Mouse (Mus musculus): ENCODE measurements around the gene Unc13a. TPM values are rescaled to one million over a fixed set of nuclear protein-coding genes. Genes with fewer than 3 reads are reported as not detected.
A peak's percentile ranks its signal among the peaks of the same experiment; 100 is the strongest.
"Not testable (repeated sequence)": the region's sequence is repeated elsewhere in the genome, so short reads cannot be mapped to it uniquely, and the experiment has no call there.

Gene Unc13a
- polyA plus RNA-seq, 1 experiment from 2014 or later, result 0.50 TPM

DNA sequence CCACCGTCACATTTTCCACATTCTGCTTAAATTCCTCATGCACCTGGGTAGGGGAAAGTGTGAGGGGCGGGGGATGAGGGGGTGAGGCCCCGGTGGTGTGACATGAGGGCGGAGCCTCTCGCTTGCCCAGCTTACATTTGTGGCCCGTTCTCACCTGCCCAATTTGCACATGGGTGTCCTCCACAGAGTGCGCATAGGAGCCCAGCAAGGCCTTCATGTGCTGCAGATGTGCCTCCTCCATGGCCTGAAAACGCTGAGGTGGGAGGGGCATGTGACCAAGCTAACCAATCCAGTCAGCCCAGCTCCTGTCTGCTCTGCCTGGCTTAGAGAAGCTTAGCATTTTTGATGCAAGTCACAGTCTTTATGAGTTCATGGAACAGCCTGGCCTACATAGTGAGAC, 44.0 kb upstream of the Unc13a start:
- Histone ChIP-seq H3K36me3 (ENCODE audit: insufficient read depth, low read length) (no peaks in the 10 kb centered on the region), H3K27me3 (ENCODE audit: insufficient read depth, low read length) (no peaks in the 10 kb centered on the region), H3K4me3 (replicated peaks; ENCODE audit: low read depth, low read length) (no peak overlapping the region), H3K4me1 (replicated peaks; ENCODE audit: insufficient read depth, low read length) (no peaks in the 10 kb centered on the region), H3K9ac (ENCODE audit: low read depth, low read length) (no peak overlapping the region), H3K4me2 (ENCODE audit: low read length) (no peak overlapping the region), H3K27ac (no peak overlapping the region), H3K9me3 (replicated peaks; ENCODE audit: low read length) (no peaks in the 10 kb centered on the region)
- 43% methylated on average over 8 of the region's 8 CpGs for WGBS
- ATAC-seq (replicated peaks; ENCODE audit: low FRiP score, low read depth) (no peak), DNase-seq (ENCODE audit: low spot score) (no peak)
- no peak for TF ChIP-seq CTCF (IDR thresholded peaks at IDR 0.05; ENCODE audit: low read depth)

DNA sequence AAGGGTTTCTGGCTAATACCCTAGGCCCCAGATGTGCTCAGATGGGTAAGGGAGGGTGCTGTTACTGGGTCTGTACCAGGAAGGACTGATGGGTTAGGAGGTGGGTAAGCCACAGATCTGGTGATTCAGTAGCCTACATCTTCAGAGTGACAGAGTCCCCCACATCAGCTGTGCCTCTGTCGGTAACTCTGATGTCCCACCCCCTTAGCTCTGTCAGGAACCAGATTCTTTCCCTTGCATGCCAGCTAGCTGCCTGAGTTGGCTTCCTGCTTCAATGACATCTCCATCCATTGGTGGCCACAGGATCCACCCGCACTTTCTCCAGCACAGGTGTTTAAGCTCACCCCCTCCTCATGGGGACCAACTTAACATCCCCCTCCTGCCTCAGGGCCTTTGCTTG, 40.0 kb upstream of the Unc13a start:
- Histone ChIP-seq H3K4me2 (ENCODE audit: low read length) (no peak overlapping the region), H3K4me1 (replicated peaks; ENCODE audit: insufficient read depth, low read length) (0 out of 2 replicates have a peak, but pooled peaks cover 4% of the 10 kb centered on the region), H3K36me3 (ENCODE audit: insufficient read depth, low read length) (no peaks in the 10 kb centered on the region), H3K4me3 (replicated peaks; ENCODE audit: low read depth, low read length) (no peak overlapping the region), H3K27ac (no peak overlapping the region), H3K9ac (ENCODE audit: low read depth, low read length) (no peak overlapping the region), H3K27me3 (ENCODE audit: insufficient read depth, low read length) (peaks cover 7% of the 10 kb centered on the region; the same call in 1 of the 2 replicates), H3K9me3 (replicated peaks; ENCODE audit: low read length) (no peaks in the 10 kb centered on the region)
- no peak for TF ChIP-seq CTCF (IDR thresholded peaks at IDR 0.05; ENCODE audit: low read depth)
- WGBS, result 88% methylated on average over 2 of the region's 2 CpGs
- DNase-seq (ENCODE audit: low spot score) (no peak), ATAC-seq (replicated peaks; ENCODE audit: low FRiP score, low read depth) (no peak)

DNA sequence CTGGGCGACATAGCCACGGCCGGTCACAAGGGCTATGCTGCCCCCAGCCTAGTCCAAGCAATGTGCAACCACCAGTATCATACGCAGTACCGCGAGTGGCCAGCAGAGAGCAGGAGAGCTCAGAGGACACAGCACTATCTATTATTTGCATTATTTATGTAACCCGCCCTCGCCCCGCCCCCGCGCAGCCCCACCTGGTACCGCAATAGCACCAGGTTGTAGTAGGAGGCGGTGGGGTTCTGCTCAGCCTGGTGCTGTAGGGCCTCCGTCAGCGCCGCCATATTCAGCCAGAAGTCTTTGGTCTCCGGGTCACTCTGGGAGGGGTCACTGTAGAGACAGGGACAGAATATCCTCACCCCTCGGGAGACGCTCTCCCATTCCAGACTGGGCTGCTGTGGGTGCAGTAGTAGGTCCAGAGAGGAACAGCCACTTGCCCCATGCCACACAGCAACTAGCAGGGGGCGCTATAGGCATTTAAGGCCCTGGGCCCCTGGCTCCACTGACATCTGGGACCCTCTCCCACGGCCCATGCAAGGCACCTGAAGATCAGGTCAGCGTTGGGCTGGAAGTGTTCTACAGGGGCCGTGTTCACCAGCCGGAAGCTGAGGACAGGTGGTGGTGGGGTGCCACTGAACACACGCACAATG, 38.4 kb upstream of the Unc13a start:
- Histone ChIP-seq H3K4me2 (ENCODE audit: low read length) (peak overlapping the region; percentile 46; the same call in 1 of the 2 replicates), H3K9ac (ENCODE audit: low read depth, low read length) (no peak overlapping the region), H3K4me3 (replicated peaks; ENCODE audit: low read depth, low read length) (no peak overlapping the region), H3K9me3 (replicated peaks; ENCODE audit: low read length) (no peaks in the 10 kb centered on the region), H3K27ac (no peak overlapping the region), H3K27me3 (ENCODE audit: insufficient read depth, low read length) (peaks cover 7% of the 10 kb centered on the region; the same call in 1 of the 2 replicates), H3K4me1 (replicated peaks; ENCODE audit: insufficient read depth, low read length) (0 out of 2 replicates have a peak, but pooled peaks cover 4% of the 10 kb centered on the region), H3K36me3 (ENCODE audit: insufficient read depth, low read length) (no peaks in the 10 kb centered on the region)
- DNase-seq (ENCODE audit: low spot score) (peak; percentile 73), ATAC-seq (replicated peaks; ENCODE audit: low FRiP score, low read depth) (peak; percentile 59)
- WGBS, result 18% methylated on average over 25 of the region's 25 CpGs
- peak; percentile 82 for TF ChIP-seq CTCF (IDR thresholded peaks at IDR 0.05; ENCODE audit: low read depth)

DNA sequence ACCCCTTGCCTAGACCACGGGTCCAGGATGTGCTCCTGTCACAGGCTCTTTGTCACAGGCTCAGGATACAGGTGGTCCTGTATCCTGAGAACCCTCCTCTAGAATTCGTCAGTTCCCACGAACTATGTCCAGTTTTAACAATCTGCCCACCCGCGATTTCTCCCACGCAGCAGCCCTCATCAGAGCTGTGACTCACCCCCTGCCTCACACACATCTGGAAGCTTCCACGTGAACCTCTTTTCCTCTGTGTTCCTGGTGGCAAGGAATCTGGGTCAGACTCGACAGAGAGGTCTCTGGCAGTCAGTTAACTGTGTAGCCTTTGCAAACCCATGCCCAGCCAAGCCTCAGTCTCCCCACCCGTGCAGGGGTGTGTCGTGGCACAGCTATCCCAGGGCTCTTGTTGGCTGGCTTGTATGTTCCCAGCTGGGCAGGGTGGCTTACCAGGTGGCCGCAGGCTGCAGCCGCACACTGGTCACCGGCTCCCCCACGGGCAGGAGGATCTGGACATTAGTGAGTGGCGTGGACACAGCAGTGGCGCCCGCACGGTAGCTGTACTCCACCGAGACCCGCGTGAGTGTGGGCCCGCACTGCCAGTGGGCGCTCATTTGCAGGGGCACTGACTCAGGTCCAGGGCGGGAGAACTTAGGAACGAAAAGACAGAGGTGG, 37.7 kb upstream of the Unc13a start:
- ATAC-seq (replicated peaks; ENCODE audit: low FRiP score, low read depth) (peak; percentile 49), DNase-seq (ENCODE audit: low spot score) (no peak)
- Histone ChIP-seq H3K4me2 (ENCODE audit: low read length) (peak overlapping the region; percentile 46; the same call in 1 of the 2 replicates), H3K27me3 (ENCODE audit: insufficient read depth, low read length) (peaks cover 7% of the 10 kb centered on the region; the same call in 1 of the 2 replicates), H3K4me1 (replicated peaks; ENCODE audit: insufficient read depth, low read length) (0 out of 2 replicates have a peak, but pooled peaks cover 4% of the 10 kb centered on the region), H3K4me3 (replicated peaks; ENCODE audit: low read depth, low read length) (no peak overlapping the region), H3K9ac (ENCODE audit: low read depth, low read length) (no peak overlapping the region), H3K36me3 (ENCODE audit: insufficient read depth, low read length) (no peaks in the 10 kb centered on the region), H3K27ac (no peak overlapping the region), H3K9me3 (replicated peaks; ENCODE audit: low read length) (no peaks in the 10 kb centered on the region)
- TF ChIP-seq CTCF (IDR thresholded peaks at IDR 0.05; ENCODE audit: low read depth), result no peak
- 36% methylated on average over 25 of the region's 25 CpGs for WGBS

DNA sequence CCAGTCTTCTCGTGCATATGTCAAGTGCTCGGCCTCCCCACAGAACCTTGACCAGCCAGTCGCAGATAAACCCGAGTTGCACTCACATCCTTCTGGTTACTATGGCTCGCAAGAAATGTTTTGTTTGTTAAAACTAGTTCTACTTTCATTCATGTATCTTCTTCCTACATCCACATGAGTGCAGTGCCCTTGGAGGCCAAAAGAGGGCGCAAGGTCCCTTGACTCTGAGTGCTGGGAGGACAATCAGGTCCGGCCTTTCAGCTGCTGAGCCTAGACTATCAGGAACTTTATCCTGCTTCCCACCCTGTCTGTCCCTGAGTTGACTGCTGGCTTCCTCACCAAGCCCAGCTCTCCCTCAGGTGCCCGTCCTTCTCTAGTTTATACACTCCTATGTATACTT, 36.3 kb upstream of the Unc13a start:
- 40% methylated on average over 8 of the region's 8 CpGs for WGBS
- 0 out of 2 replicates have a peak, but pooled peaks cover 4% of the 10 kb centered on the region for H3K4me1 ChIP-seq (replicated peaks; ENCODE audit: insufficient read depth, low read length)
- H3K27ac ChIP-seq, result no peak overlapping the region
- peaks cover 7% of the 10 kb centered on the region; the same call in 1 of the 2 replicates for H3K27me3 ChIP-seq (ENCODE audit: insufficient read depth, low read length)
- H3K36me3 ChIP-seq (ENCODE audit: insufficient read depth, low read length), result no peaks in the 10 kb centered on the region
- no peak for ATAC-seq (replicated peaks; ENCODE audit: low FRiP score, low read depth)
- peak; percentile 69 for TF ChIP-seq CTCF (IDR thresholded peaks at IDR 0.05; ENCODE audit: low read depth)
- no peak overlapping the region for H3K9ac ChIP-seq (ENCODE audit: low read depth, low read length)
- no peak overlapping the region for H3K4me3 ChIP-seq (replicated peaks; ENCODE audit: low read depth, low read length)
- H3K4me2 ChIP-seq (ENCODE audit: low read length), result no peak overlapping the region
- H3K9me3 ChIP-seq (replicated peaks; ENCODE audit: low read length), result no peaks in the 10 kb centered on the region
- DNase-seq (ENCODE audit: low spot score), result peak; percentile 63

DNA sequence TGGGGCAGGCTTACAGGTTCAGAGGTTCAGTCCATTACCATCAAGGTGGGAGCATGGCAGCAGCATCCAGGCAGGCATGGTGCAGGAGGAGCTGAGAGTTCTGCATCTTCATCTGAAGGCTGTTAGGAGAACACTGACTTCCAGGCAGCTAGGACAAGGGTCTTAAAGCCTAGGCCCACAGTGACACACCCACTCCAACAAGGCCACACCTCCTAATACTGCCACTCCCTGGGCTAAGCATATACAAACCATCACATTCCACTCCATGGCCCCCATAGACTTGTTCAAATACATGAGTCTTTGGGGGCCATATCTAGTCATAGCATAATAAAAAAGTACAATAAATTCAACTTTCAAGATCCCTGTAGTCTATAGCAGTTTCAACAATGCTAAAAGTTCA, 31.8 kb upstream of the Unc13a start:
- not testable (repeated sequence) for H3K36me3 ChIP-seq (ENCODE audit: insufficient read depth, low read length); ATAC-seq (replicated peaks; ENCODE audit: low FRiP score, low read depth); DNase-seq (ENCODE audit: low spot score); H3K9ac ChIP-seq (ENCODE audit: low read depth, low read length); H3K4me1 ChIP-seq (replicated peaks; ENCODE audit: insufficient read depth, low read length); H3K9me3 ChIP-seq (replicated peaks; ENCODE audit: low read length); H3K4me2 ChIP-seq (ENCODE audit: low read length); H3K4me3 ChIP-seq (replicated peaks; ENCODE audit: low read depth, low read length); H3K27ac ChIP-seq
- peaks cover 11% of the 10 kb centered on the region; the same call in 1 of the 2 replicates for H3K27me3 ChIP-seq (ENCODE audit: insufficient read depth, low read length)

All from kidney, postnatal 0 days (tissue).